Mouse (Mus musculus) frontal cortex, postnatal 10 days (tissue): ENCODE data around the gene Cacna2d2.

ENCODE experiments used
- DNase-seq, 2 experiments: peaks; one replicate each; pipeline ENCODE4 v3.0.0; 2022; ENCODE audit warnings: low spot score in 2 of 2, mixed read lengths in 1 of 2

The Cacna2d2 gene

DNA sequence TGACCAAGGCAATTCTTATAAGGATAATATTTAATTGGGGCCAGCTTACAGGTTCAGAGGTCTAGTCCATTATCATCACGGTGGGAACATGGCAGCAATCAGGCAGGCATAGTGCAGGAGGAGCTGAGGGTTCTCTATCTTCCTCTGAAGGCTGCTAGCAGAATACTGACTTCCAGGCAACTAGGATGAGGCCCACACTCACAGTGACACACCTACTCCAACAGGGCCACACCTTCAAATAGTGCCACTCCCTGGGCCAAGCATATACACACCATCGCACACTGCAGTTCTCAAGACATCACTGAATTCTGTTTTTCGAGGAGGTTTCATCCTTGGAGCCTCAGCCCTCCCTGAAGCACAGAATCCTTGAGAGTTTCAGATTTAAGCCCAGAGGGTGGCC, 96.9 kb downstream of the Cacna2d2 start:
- DNase-seq = no peak

DNA sequence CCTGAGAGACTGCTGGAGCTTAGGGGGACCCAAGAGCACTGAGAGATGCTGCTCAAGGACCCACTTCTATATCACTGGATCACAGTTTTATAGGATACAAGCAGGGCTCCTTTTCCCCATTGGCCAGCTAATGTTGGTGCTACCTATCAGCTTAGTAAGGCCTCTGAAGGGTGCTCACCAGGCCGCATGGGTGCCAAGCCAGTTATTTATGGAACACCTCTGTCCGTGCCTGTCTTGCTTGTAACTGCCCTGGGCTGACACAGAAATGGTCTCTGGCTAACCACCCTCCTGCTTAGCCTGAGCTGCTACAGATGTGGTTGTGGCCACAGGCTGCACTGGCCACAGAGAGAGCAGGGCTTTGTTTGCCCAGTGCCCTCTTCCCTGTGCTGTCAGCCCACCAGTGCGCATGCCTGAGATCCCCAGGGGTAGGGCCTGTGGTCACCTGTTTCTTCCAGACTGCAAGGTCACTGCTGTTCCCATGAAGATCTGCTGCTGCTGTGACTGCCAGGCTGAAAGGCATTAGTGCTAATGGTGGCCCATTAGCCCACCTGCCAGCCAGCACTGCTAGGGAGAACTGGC, 101.4 kb downstream of the Cacna2d2 start:
- no peak for DNase-seq

DNA sequence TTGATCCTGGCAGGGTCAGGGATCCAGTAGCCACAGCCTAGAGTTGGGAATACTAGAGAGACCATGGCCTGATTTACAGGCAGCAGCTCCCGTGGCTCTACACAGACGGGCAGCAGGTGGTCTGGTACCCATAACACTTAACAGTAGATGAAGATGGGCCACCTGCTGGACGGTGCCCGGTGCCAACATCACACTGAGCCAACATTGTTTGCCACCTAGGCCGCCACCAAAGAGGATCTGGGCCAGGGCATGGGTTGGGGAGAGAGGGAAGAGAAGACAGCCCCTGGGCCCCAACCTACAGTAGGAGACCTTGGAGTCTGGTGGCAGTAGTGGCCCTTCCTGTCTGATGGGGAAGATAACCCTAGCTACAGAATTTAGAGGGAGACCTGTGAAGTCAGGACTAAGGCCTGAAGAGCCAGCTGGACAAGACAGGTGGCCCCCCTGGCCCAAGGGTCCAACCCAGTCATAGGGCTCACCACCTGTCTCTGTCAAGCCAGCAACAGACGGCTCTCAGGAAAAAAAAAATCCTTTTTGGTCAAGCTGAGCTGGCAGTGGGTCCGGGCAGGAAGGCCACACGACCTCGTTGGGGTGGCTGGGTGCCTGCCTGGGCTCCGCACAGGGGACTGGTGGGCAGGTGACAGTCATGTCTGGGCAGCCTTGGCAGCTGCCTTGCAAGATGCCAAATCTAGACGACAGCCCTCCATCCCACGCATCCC, 102.9 kb downstream of the Cacna2d2 start:
- no peak for DNase-seq

DNA sequence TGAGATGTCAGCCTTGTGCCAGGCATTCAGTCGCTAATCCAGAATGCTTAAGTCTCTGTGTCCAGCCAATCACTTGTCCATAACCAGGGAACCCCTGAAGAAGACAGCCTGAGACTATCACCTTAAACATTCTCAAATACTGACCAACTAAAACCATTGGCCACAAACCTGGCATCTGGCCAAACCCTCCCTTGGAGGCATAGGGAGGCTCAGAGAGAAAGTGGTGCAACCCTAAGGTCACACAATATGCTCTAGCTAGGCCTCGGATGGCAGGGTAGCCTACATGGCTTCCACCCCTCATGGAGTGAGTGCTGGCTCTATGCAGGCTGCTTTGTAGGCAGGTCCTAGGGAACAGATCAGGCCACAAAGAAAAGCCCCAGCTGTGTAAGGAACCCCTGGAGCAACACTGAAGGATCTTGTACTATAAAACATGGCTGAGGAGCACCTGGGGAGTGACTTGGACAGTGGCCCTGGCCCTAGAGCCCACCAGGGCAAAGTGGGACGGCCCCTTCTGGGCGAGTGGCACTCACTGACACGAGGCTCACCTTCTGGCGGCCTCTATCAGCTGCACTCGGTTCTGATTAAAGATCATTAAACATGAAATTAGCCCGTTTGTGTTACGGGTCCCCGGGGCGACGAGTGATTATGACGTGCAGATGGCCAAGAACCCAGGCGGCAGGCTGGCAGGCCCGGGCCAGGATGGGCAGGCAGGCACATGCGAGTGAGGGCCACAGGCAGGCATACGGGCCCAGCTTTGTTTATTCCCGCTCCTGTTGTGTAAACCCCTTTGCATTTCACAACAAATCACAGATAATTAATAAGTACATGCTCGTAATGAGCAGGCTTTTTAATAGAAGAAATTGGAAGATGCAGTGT, 105.5 kb downstream of the Cacna2d2 start:
- no peak for DNase-seq

DNA sequence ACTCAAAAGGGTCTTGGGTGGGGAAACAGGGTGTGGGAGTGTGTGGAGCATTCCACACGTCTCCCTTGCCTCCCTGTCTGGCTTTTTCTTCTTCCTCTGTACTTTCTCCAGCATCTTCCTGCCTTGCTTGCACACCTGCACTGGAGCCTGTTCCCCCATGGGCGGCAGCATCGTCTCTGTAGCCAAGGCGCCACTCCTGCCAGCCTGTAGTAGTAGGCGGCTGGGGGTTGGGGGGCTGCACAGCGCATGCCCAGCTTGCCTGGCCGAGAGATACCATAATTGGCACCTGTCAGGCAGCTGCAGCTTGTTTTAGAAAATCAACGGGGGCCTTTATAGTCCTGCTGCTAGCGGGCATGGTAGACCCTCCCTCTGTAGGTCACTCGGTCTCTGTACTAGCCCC, 108.9 kb downstream of the Cacna2d2 start:
- DNase-seq = peak; percentile 66 to 67

DNA sequence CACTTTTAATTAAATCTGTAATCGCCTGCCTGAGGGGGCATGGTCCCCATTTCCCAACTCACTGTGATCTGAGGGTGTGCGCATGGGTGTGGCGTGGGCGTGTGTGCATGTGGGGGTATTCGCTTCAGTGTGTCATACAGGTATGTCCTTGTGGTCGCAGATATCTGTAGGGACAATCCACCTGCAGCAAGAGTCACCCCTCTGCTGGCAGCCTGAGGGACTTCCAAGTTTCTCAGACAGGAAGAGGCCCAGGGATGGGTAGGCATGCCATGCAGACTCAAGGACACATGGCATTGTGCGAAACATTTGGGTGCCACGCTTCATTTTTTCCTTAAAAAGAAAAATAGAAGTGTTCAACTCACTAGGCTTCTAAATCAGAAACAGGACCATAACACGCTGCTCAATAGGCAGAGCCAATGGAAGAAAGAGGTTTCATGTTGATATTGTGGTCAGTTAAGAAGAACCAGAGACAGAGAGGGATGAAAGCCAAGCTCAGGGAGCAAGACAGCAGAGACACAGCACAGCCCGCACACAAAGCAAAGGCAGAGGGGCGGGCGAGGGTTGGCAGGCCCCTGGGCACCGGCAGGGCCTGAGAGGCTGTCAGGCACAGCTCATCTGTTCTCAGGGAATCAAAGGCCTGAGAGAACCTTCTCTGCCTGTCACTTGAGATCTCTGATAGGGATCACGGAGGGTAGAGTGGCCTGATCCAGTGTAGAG, 111.1 kb downstream of the Cacna2d2 start:
- DNase-seq = no peak

DNA sequence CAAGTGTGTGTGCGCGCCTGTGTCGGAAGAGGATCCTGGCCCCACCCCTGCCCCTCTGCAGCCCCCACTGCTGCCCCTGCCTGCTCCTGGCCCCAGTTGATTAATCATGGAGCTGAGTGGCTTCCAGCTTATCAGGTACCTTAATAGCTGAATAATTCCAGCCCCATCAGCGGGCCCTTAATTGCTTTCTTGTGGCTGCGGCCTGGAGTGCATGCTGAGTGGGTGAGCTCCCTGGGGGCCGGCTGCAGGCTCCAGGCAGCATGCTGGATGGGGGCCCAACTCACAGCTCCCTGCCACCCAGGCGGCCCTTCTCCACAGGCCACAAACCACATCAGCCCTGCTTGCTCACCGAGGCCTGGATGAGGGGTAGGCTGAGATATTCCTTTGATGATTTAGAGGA, 112.0 kb downstream of the Cacna2d2 start:
- no peak for DNase-seq

DNA sequence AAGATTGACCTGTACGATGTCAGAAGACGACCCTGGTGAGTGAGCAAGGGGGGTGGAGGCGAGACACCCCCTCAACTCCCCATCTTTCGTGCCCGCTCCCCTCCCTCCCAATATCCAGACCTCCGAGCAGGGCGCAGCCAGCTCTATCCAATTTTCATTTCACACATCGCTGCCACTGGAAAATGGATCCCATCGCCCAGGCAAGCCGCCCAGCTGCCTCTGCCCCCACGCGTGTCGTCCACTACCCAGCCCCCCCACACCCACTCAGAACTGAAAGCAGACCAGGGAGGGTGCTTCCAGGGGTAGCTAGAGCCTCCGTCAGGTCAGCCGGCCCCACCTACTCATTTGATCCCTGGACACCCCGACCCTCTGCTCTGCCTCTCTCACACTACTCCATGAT, 112.9 kb downstream of the Cacna2d2 start:
- DNase-seq = no peak

DNA sequence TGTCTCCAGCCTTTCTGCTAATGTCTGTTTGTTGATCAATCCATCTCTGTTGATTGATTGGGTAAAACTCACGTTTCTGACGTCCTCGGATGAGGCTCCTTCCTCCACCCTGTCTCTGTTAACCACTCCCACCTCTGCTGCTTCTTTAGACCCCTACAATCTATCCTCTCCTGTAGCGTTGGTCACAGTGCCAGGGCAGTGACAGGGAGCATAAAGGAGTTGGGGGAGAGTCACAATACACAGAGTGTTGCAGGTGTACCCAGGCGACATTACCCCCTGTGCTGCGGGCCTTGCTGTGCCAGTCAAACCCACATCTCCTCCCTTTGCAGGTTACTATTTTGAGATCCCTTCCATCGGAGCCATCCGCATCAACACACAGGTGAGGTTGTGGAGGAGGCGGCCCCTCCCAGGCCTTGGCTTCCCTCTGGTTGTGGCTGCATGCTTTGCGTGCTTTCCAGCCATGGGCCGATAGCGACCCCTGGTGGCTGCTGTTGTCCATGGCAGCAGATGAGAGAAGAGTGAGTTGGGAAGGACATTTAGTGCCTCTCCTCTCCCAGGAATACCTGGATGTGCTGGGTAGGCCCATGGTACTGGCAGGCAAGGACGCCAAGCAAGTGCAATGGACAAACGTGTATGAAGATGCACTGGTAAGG, 115.0 kb downstream of the Cacna2d2 start:
- peak; percentile 64 to 85 for DNase-seq

DNA sequence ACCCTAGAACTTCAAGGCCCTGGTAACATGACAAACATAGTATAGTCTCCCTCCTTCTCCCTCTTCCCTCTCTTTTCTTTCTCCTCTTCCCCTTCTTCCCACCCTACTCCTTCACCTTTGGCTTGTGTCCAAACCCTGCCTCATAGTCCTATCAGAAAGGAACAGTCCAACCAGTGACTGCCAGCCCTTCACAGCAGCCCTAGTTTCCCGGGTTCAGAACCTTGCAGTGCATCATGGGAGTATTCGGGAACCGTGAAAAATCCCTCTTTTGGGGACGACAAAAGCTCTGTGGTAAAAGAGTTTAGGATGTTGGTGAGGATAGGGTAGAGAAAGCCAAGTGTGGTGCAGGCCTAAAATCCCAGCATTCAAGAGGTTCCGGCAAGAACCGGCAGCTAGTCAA, 120.9 kb downstream of the Cacna2d2 start:
- DNase-seq = no peak

DNA sequence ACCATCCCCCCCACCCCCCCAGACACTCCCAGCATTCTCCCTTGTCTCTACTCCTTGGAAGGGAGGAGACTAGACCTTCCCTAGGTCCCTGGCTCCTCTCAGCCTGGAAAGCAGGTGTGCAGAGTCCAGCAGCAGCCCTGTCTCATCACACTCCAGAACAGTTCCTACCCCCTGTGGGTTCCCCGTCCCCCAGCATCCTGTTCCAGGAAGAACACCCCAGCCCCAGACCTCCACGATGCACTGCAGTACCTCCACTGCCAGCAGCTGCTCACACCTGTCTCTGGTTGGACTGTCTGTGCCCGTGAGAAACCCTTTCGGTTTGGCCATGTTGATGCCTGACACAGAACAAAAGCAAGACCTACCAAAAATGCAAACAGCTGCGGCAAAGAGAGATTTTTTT, 121.8 kb downstream of the Cacna2d2 start:
- no peak for DNase-seq

DNA sequence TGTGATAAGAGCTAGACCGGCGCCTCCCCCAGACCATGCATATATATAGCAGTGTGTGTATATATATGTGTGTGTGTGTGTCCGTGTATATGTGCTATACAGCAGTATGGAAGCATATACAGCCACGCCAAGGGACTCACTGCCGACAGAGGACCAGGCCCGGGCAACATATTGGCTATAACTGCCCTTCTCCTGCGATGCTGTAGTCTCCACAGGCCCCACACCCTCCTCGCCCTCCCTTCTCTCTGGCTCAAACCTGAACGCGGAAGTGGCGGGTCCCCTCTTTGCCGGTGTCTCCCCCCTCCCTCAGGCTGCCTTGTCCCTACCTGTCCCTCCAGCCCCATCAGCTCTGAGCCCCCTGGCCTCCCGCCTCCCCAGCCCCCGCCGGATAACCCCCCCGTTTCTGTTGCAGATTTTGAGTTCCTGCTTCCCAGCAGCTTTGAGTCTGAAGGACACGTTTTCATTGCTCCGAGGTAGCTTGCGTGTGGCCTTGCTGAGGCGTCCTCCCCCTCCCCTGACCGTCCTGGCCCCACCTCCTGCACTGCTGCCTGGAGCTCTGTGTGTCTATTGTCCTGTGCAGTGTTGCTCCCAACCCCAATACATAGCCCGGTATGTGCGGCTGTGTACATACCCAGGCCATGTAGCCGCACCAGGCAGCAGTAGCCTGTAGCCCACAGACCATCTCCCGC, 122.4 kb downstream of the Cacna2d2 start:
- no peak for DNase-seq

DNA sequence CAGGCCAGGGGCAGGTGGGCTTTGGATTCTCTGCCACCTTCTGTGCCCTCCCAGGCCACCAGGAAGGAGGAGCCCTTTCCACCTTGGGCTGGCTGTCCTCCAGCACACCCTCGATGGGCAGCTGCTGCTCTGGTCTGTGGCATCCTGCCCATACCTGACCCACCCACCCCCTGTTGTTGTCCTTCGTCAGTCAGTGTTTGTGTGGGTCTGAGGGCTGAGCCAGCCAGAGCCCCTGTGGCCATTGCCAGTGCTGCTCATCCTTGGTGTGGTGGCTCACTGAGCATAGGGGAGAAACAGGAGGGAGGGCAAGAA, 122.9 kb downstream of the Cacna2d2 start:
- no peak for DNase-seq

DNA sequence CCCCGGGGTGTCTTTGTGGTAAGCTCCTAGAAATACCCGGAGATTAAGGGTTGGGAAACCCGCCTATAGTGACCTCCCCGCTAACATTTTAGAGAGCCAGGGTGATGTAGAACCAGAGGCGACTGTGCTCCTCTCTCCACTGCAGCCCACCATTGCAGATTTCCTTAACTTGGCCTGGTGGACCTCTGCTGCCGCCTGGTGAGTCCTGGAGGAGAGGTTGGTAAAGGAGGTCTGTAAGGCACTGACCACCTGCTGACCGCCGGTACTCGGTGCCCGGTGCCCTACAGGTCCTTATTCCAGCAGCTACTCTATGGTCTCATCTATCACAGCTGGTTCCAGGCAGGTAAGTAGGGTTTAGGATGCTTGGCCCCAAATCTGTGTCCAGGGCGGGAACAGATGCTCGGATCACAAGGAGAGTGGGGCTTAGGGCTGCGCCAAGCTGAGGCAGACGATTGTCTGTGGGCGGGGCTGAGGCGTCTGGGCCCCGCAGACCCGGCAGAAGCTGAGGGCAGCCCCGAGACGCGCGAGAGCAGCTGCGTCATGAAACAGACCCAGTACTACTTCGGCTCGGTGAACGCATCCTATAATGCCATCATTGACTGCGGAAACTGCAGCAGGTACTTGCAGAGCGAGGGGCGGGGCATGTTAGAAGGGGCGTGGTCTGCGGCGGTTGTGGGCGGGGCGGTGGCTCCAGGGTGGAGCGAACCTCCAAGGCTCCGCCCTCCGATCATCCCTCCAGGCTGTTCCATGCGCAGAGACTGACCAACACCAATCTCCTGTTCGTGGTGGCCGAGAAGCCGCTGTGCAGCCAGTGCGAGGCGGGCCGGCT, 127.0 kb downstream of the Cacna2d2 start:
- peak; percentile 72 to 77 for DNase-seq

DNA sequence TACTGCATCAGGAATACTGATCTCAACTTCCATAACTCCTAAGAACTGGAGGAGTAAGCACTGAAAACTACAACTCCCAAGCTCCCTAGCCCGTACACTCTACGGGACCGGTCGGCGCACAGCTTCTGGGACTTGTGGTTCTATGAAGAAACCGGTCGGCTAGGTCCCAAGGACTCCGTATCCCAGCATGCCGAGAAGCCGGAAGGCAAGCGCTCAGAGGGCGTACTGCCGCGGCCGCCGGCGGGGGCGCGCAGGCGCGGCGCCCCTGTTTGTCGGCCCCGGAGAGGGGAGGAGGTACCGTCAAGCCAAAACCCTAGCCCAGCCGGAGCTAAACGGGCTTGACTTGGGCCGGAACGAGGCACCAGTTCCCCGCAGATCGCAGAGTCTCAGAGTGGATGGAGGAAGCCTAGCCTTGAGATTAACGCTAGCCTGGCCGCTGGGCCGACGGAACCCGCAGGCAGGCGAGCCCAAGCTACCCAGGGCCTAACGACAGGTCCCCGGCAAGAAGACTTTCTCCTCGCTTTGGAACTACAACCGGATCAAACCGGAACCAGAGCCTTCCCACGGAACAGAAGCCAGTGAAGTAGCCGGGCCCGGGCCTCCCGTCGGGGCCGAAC, 134.5 kb downstream of the Cacna2d2 start, which contains the start of gene Tmem115:
Tmem115 (plus strand) TSS at position 155 of the 617 bp plus-strand sequence.
- DNase-seq = peak; percentile 91 to 94

DNA sequence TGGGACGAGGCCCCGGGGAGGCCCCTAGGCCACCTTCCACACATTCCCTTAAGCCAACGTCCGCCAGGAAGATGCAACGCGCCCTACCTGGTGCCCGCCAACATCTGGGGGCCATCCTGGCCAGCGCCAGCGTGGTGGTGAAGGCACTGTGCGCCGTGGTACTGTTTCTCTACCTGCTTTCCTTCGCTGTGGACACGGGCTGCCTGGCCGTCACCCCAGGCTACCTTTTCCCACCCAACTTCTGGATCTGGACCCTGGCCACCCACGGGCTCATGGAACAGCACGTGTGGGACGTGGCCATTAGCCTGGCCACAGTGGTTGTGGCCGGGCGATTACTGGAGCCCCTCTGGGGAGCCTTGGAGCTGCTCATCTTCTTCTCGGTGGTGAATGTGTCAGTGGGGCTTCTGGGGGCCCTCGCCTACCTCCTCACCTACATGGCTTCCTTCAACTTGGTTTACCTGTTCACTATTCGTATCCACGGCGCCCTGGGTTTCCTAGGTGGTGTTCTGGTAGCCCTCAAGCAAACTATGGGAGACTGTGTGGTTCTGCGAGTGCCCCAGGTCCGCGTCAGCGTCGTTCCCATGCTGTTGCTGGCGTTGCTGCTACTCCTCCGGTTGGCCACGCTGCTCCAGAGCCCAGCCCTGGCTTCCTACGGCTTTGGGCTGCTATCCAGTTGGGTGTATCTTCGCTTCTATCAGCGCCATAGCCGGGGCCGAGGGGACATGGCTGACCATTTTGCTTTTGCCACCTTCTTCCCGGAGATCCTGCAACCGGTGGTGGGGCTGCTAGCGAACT, 135.2 kb downstream of the Cacna2d2 start:
- DNase-seq = no peak

DNA sequence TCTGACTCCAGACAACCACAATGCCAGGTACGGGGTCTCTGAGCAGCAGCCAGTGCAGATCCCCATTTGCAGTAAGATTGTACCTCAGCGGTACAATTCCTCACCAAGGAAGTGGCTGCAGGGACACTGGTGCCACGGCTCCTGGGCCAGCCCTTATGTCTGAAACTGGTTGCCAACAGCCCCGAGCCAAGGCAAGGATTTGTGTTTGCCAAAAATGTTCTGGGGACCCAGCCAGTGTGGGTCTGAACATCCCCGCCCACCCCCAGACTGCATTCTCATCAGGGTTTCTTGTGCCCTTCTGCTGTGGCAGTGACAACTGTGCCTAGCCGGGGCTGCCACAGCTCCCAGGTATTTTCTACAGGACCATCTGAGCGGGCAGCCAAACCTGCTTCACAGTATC, 138.8 kb downstream of the Cacna2d2 start:
- no peak for DNase-seq

DNA sequence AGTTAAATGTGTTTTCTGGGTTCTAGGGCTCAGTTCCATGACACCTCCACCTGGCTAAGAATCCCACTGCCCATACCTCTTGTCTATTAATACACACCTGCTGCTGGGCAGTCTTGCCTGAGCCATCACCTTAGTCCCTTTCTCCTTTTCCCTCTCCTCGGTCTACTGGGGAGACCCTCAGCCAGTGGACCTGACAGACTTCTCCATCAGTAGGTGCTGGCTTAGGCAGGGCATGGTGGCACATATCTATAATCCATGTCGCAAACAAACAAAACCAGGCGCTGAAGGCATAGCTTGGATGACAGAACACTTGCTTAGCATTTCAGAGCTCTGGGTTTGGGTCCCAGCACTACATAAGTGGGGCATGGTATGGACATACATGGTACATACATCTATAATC, 139.3 kb downstream of the Cacna2d2 start:
- DNase-seq = no peak

DNA sequence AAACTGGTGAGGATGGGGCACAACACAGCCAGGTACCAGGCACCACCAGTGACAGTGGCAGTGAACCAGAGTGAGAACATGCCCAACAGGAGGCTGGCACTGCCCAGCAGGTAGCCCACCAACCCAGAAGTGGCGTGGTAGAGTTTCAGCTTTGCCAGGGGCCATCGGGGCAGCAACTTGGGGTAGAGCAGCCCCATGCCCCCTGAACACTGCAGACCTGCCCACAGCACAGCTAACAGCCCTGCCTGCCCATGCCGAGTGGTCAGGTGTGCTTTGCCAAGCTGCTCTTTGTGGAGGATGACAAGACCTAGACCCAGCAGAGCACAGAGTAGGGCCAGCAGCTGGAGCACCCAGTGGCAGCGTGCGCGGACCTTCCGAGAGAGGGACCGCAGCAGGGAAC, 140.5 kb downstream of the Cacna2d2 start:
- DNase-seq = no peak
